Comparison of ENCODE assay signal across 16 mouse cellular contexts in the genomic region with DNA sequence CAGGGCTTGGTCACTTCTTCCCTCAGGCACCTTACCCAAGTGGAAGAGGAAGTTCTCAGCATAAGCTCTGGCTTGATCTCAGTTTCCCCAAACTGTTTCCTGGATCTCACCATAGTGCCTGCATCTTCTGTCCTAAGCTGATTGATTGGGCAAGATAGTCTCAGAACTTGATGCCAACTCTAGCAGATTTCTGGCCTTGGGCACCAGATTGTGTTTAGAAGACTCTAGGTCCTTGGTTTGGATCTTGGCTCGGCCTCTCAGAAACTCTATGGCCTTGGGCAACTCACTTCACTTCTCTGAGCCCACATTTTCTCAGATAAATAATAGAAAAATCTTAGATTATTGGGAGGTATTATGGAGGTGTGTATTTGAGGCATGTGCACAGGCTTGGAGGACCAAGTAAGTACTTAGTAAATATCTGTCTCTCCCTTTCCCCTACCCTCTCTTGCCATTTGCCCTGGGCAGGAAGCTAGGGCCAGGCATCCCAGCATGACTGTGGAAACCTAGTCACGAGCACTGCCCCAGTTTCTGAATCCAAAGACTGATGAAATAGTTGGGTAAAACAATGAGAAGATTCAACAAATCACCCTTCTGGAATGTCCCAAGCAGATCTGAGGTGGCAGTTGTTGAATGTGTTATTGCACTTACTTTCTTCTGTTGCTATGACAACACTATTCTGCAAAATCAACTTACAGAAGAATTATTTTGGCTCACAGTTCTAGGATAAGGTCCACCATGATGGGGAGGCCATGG.
DNase-seq lines count a peak whose midpoint lies in the region; ATAC-seq lines count a peak whose summit lies in the region.
"Had no signal": no experiment of that assay in that cellular context is flagged by ENCODE, and none has a peak within 500 bp of the region (broad histone marks: within the 10 kb centered on the region; RNA-seq: fewer than 3 reads in every experiment).

No protein-coding gene starts in this region.

- intact Hi-C loops in left cerebral cortex, postnatal 14 days (cut with DNase I) = no loop called here

- peak; percentile 27 for DNase-seq in adrenal gland, postnatal 14 days
- DNase-seq in adrenal gland, adult 8-10 months = no peak
- DNase-seq in Muller cell, postnatal 12 days (ENCODE audit: inconsistent ontology term) = peak; percentile 76
- no peak for DNase-seq in left cerebral cortex, postnatal 14 days (ENCODE audit: low spot score in 2 of 2)
- DNase-seq in gastrocnemius, postnatal 25 days = no peak
- DNase-seq: cerebellum, adult 11 months; cerebellum, adult 2 months; cerebellum, adult 9-11 months; cerebellum, postnatal 25 days; embryo, embryonic 11 days; gastrocnemius, postnatal 36 days; heart, adult 11 months had no signal

- ATAC-seq in granulocyte monocyte progenitor cell, adult 5-6 weeks (replicated peaks; ENCODE audit: poor library complexity, severe bottlenecking) = peak; percentile 12; the same call in 1 of the 2 replicates
- ATAC-seq: forebrain, embryonic 15.5 days; intestine, postnatal 0 days; Patski had no signal

Comparison
In these comparisons a context has a peak if more than half of its experiments do, and no peak if none do; other contexts are left out.
1. DNase-seq: peak in adrenal gland, postnatal 14 days (single experiment) and Muller cell, postnatal 12 days (single experiment); none in adrenal gland, adult 8-10 months (single experiment), left cerebral cortex, postnatal 14 days (0 of 2) and gastrocnemius, postnatal 25 days (single experiment).